Mouse (Mus musculus) skeletal muscle tissue, postnatal 0 days (tissue): ENCODE measurements around the gene Fam174b. TPM values are rescaled to one million over a fixed set of nuclear protein-coding genes. Genes with fewer than 3 reads are reported as not detected.

Experiments used
- microRNA-seq, 2 experiments: library from miRNA; unstranded; fragments of <30 nt; microRNA quantifications; one replicate each; pipeline ENCODE4; 2016
- polyA plus RNA-seq: library from polyadenylated mRNA; unstranded; fragments of >200 nt; fragmentation: Nextera tagmentation; extraction: Ambion mirVana; gene quantifications from 2 replicates; pipeline ENCODE4 v1.2.1, GENCODE M21; 2015

The Fam174b gene
- 8.3 and 11.3 TPM in 2 replicates for polyA plus RNA-seq

GRCm38 (mm10) chr7:73740111-73741035, at the start of gene Fam174b:
Gene Fam174b (plus strand): TSS chr7:73740302.

Small RNAs within 50 kb of the gene (microRNA-seq; reads per million reads assigned to microRNA genes)
- gene Mir7234, result 0 reads per million in 2 experiments

Other genes with a start within 250 kb of the Fam174b start
- 24.7 and 27.8 TPM in 2 replicates for gene Chd2, start 198.5 kb upstream of the Fam174b start, polyA plus RNA-seq